Mouse (Mus musculus) hindlimb bud, embryonic 11.5 days (tissue): ENCODE results near the gene Gm3250.
"Not testable (repeated sequence)": the region's sequence is repeated elsewhere in the genome, so short reads cannot be mapped to it uniquely, and the experiment has no call there.

Experiments used
- DNase-seq: peaks from one replicate; pipeline ENCODE4 v3.0.0-alpha.2; 2012; ENCODE audit warnings: low read depth, low spot score; ENCODE audit errors: extremely low spot score

Gene Gm3250

DNA sequence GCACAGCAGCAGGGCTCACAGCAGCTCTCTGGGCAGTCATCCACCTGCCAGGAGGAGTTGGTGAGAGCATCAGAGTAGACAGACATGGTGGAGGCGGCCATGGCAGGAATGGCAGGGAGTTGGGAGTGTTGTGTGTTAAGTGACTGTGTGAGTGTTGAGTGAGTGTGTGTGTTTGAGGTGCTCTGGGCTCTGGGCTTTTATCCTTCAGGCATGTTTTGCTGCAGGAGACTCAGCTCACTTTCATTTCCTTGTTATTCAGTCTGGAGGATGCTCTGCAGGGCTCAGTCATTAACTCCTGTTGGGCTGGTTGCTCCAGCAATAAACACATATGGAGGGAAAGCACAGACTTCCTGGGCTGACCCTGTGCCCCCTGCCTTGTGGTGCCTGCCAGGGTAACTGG lies at the start of gene Gm3250:
TSS of gene Gm3250 (minus strand) at position 101 of the 400 bp plus-strand sequence.
- not testable (repeated sequence) for DNase-seq

DNA sequence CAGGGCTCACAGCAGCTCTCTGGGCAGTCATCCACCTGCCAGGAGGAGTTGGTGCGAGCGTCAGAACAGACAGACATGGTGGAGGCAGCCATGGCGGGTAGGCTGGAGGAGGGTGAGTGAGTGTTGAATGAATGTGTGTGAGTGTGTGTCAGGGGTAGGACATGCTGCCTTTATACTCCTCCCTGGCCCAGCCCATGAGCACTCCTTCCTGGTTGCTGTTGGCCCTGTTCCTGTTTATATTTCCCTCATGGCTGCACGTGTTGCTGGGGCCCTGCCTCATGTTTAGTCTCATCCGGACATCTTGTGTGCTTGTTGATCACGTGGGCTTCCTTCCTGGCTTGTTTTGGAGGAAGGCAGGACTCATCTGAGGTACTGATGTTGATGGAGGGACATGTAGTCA lies 44.6 kb upstream of the Gm3250 start, which contains the start of gene Krtap10-4:
TSS of gene Krtap10-4 (minus strand) at position 145 of the 400 bp plus-strand sequence.
- no peak for DNase-seq

DNA sequence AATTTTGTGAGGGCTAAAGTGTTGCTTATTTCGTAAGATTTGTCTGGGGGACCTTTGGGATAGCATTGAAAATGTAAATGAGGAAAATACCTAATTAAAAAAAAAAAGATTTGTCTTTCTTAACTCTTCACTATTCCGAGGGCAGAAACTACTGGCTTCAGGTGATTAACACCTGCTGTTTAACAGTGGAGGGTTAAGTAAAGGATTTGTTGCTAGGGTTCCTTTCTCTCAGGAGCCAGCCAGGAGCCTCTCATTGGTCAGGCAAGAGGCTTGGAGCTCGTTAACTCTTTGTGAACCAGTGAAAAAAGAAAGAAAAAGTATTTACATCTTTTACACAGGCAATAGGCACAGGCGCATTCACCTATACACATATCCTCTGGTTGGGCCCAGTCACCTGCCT lies 36.9 kb upstream of the Gm3250 start:
- no peak for DNase-seq

DNA sequence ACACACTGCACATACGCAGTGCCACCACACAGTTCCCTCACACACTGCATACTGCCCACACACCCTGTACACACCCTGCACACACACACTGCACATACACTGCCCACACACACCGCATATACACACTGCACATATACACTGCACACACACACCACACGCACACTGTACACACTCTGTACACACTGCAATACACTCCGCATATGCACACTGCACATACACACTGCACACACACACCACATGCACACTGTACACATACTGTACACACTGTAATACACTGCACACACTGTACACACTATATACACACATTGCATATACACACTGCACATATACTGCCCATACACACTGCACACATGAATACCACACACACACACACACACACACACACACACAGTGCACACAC lies 36.2 kb upstream of the Gm3250 start:
- no peak for DNase-seq

DNA sequence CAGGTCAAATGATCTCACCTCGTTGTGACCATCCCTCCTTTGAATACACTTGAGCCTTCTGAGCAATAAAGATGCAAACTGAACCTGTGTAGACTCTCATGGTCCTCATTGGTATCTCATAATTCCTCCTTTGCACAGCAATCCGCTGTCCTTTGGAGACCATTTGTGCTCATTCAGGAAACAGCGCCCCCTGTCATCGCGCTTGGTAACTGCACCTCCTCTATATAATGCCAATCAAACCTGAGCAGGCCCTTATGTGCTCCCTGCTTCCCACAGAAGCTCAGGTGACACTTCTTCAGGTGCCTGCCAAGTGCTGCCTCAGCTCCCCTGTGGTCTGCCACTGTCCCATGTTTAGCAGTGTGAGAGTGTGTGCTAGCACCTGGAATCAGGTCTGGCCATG lies 33.2 kb upstream of the Gm3250 start:
- no peak for DNase-seq

DNA sequence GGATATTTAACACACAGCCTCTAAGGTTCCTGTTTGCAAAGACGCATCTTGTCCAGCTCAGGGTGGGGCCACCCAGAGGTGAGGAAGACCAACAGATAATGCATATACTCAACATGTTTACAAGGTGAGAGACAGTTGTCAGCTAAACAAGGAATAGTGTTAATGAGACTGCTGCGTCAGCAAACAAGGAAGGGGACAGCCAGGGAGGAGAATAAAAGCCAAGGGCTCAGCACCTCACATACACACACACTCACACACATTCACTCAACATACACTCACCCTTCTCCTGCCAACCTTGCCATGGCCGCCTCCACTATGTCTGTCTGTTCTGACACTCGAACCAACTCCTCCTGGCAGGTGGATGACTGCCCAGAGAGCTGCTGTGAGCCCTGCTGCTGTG lies 32.0 kb upstream of the Gm3250 start, which contains the start of gene Gm2696:
TSS of gene Gm2696 (plus strand) at position 301 of the 400 bp plus-strand sequence.
- DNase-seq: no peak

DNA sequence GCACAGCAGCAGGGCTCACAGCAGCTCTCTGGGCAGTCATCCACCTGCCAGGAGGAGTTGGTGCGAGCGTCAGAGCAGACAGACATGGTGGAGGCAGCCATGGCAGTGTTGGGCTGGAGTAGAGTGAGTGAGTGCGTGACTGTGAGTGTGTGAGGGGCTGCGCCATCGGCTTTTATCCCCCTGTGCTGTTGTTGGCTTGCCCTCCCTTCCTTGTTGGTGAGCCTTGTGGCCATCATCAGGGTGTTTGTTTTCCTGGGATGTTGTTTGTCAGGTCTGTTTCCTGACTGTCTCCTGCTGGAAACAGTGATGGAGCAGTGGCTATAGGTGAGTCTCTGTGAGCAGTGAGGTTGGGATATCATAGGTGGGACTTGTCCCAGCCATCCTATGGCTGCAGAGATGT lies 29.4 kb upstream of the Gm3250 start, which contains the start of gene Gm9507:
TSS of gene Gm9507 (minus strand) at position 101 of the 400 bp plus-strand sequence.
- DNase-seq: no peak

DNA sequence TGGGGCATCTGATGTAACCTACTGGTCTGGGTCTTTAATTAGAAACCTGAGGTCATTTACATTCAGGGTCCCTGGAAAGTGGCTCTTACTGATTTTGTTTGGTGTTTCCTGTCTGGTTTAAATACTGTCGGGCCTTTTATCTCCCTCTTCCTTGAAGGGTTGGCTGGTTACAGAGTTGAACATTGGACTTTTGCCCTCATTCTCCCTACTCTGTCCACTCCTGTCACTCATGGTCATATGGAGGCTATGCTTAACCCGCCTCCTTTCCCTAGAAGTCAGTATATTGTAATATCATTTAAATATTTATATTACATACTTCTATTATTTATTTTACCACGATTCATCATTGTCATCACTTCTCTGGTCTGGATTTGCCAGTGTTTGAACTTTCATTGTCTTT lies 21.8 kb upstream of the Gm3250 start:
- DNase-seq: no peak

DNA sequence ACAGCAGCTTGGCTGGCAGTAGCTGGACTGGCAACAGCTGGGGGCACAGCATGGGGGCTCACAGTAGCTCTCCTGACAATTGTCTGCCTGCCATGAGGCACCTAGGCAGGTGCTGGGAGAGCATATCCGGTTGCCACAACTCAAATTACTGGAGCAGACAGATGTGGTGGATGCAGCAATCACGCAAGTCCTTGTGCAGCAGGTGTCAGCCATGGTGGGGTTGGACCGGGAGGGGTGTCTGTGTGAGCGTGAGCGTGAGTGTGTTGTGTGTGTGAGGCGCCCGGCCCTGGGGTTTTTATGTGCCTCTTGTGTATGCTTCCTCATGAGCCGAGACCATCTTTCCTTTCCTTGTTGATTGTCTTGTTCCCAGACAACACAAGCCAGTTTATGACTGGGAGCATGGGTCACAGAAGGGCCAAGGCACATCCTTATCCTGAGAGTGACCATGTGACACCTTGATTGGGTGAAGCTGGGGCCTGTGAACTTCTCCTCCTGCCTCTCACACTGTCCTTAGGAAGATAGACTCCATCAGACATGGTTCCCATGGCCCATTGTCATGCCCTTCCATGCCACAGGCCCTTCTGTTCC lies 16.7 kb upstream of the Gm3250 start, which contains the start of gene Gm19668:
TSS of gene Gm19668 (minus strand) at position 213 of the 588 bp plus-strand sequence.
- no peak for DNase-seq

DNA sequence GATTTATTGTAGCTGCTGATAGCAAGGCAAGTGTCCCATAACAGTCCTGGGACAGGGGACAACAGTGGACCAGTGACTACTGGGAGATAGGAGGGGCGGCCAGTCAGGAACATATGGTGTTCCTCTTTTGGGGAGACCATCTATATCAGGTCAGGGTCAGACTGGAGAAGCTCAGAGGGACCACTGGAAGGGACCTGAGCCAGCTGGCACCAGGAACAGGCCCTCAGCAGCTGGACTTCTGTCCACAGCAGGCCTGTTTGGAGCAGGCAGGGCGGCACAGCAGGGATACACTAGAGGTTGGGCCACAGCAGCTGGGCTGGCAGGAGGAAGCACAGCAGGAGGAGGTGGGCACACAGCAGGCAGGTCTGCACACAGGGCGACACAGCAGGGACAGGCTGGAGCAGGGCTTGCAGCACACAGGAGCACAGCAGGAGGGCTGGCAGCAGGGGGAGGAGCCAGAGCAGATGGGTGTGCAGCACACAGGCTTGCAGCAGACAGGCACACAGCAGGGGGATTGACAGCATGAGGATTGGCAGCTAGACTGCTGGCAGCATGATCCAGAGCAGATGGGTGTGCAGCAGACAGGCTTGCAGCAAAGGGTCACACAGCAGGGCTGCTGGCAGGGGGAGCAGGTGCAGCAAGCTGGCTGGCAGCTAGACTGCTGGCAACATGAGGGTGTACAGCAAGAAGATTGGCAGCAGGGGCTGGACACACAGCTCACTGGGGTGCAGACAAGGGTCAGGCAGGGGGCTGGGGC lies 16.0 kb upstream of the Gm3250 start:
- DNase-seq: not testable (repeated sequence)

DNA sequence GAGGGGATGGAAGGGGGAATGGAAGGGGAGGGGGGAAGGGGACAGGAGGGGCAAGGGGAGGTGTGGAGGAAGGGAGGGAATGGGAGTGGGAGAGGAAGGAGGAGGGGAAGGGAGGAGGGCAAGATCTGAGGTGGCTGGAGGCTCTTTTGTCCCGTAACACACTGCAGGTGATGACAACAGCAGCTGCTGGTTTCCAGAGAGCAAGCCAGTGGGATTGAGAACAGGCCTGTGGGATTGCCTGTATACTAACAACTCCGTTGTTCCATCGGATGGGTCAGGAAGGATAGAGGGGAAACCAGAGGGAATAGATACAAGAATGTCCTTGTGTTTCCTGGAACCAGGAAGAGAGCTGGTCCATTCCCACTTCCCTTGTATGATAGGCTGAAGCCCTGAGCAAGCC lies 15.3 kb upstream of the Gm3250 start:
- DNase-seq: no peak

DNA sequence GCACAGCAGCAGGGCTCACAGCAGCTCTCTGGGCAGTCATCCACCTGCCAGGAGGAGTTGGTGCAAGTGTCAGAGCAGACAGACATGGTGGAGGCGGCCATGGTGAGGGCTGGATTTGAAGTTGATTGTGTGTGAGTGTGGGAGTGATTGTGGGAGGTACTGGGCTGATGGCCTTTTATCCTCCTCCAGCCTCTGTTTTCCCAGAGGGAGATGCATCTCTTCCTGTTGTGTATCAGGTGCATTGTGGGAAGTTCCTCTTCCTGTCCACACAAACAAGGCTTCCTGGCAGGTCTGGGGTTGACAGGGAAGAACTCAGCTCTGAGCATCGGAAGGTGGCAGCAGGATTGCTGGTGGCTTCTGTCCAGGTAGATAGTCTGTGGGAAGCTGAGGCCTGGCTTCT lies 12.6 kb upstream of the Gm3250 start, which contains the start of gene Gm9639:
TSS of gene Gm9639 (minus strand) at position 101 of the 400 bp plus-strand sequence.
- DNase-seq: no peak

DNA sequence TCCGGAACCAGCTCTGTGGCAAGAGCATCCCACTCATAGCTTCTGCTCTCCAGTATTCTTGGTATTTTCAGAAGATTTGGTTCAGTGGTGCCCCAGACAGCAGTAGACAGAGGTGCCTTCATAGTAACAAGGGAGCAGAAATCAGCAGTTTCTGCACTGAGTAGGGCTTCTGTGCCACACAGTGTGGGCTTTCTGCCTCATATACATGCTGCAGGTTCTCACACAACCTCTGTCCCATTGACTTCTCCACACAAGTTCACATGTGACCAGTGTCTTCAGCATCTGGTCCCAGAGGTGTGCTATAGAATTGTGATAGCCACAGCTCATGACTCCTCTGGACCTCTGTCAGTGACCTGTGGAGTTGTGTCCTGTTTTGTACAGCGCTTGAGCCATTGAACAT lies 6.3 kb upstream of the Gm3250 start:
- no peak for DNase-seq

DNA sequence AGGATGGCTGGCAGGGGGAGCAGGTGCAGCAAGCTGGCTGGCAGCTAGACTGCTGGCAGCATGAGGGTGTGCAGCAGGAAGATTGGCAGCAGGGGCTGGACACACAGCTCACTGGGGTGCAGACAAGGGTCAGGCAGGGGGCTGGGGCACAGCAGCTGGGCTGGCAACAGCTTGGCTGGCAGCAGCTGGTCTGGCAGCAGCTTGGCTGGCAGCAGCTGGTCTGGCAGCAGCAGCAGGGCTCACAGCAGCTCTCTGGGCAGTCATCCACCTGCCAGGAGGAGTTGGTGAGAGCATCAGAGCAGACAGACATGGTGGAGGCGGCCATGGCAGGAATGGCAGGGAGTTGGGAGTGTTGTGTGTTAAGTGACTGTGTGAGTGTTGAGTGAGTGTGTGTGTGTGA lies 5.5 kb upstream of the Gm3250 start, which contains the start of gene Gm7137:
TSS of gene Gm7137 (minus strand) at position 325 of the 400 bp plus-strand sequence.
- DNase-seq: not testable (repeated sequence)

DNA sequence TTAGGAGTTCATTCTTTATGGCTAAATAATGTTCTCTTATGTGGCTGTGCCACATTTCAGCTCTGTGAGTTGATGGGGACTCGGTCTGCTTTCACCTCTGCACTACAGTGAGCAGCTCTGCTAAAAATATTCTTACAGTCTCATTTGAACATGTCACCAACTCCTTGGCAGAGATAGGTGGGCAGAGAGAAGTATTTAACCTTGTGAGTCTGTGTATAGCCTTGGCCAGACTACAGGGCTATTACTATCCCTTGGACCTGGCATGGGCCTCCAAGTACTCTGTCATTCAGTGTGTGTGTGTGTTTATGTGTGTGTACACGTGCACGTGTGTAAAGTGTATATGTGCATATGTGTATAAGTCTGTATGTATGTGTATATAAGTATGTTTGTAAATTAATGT lies 1.1 kb upstream of the Gm3250 start:
- not testable (repeated sequence) for DNase-seq

DNA sequence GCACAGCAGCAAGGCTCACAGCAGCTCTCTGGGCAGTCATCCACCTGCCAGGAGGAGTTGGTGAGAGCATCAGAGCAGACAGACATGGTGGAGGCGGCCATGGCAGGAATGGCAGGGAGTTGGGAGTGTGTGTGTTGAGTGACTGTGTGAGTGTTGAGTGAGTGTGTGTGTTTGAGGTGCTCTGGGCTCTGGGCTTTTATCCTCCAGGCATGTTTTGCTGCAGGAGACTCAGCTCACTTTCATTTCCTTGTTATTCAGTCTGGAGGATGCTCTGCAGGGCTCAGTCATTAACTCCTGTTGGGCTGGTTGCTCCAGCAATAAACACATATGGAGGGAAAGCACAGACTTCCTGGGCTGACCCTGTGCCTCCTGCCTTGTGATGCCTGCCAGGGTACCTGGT lies 5.5 kb downstream of the Gm3250 start, which contains the start of gene Gm7138:
TSS of gene Gm7138 (minus strand) at position 101 of the 400 bp plus-strand sequence.
- DNase-seq: not testable (repeated sequence)

DNA sequence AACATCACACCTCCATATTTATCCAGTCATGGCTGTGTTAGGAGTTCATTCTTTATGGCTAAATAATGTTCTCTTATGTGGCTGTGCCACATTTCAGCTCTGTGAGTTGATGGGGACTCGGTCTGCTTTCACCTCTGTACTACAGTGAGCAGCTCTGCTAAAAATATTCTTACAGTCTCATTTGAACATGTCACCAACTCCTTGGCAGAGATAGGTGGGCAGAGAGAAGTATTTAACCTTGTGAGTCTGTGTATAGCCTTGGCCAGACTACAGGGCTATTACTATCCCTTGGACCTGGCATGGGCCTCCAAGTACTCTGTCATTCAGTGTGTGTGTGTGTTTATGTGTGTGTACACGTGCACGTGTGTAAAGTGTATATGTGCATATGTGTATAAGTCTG lies 10.2 kb downstream of the Gm3250 start:
- not testable (repeated sequence) for DNase-seq

DNA sequence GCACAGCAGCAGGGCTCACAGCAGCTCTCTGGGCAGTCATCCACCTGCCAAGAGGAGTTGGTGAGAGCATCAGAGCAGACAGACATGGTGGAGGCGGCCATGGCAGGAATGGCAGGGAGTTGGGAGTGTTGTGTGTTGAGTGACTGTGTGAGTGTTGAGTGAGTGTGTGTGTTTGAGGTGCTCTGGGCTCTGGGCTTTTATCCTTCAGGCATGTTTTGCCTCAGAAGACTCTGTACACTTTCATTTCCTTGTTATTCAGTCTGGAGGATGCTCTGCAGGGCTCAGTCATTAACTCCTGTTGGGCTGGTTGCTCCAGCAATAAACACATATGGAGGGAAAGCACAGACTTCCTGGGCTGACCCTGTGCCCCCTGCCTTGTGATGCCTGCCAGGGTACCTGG lies 11.1 kb downstream of the Gm3250 start, which contains the start of gene Gm3238:
TSS of gene Gm3238 (minus strand) at position 101 of the 400 bp plus-strand sequence.
- not testable (repeated sequence) for DNase-seq

DNA sequence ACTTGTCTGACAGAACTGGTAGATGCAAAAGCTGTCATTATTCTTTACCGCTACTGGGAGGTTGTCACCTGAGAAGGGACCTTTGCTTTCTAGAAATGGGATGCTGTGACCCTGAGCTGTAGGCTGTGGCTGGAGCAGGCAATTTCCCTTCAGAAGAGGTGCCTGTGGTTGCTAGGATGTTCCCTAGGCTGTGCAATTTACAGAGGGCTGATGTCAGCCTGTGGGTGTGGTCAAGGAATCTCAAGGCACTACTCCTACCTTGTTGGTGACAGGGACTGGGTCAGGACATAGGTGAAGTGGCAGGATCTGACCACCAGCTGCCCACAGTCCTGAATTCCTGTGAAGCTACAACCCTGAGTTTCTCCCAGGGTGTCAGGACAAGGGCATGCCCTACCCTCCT lies 12.6 kb downstream of the Gm3250 start:
- no peak for DNase-seq

DNA sequence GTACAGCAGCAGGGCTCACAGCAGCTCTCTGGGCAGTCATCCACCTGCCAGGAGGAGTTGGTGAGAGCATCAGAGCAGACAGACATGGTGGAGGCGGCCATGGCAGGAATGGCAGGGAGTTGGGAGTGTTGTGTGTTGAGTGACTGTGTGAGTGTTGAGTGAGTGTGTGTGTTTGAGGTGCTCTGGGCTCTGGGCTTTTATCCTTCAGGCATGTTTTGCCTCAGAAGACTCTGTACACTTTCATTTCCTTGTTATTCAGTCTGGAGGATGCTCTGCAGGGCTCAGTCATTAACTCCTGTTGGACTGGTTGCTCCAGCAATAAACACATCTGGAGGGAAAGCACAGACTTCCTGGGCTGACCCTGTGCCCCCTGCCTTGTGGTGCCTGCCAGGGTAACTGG lies 22.8 kb downstream of the Gm3250 start, which contains the start of gene Gm3233:
TSS of gene Gm3233 (minus strand) at position 101 of the 400 bp plus-strand sequence.
- not testable (repeated sequence) for DNase-seq

DNA sequence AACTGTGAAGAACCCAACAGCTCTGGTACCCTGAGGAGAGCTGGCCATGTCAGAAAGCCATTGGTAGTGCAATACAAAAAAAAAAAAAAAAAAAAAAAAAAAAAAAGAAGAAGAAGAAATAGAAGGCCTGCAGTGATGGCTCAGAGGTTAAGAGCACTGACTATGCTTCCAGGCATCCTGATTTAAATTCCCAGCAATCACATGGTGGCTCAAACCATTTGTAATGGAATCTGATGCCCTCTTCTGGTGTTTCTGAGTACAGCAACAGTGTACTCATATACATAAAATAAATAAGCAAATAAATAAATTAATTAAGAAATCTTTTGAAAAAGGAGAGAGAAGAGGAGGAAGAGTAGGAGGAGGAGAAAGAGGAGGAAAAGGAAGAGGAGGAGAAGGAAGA lies 28.9 kb downstream of the Gm3250 start:
- DNase-seq: no peak

DNA sequence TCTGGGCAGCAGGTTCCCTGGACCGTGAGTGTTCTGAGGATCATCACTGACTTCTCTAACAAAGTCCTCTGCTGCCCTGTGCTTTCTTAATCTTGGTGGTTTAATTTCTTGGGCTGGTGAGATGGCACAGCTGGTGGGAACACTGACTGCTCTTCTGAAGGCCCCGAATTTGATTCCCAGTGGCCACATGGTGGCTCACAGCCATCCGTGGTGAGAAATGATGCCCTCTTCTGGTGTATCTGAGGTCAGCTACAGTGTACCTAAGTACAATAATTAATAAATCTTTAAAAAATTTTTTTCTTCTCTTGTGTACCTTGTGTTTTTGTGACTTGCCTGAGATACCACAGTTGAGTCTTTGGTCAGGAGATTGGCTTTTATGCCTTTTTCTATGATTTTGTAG lies 30.0 kb downstream of the Gm3250 start:
- not testable (repeated sequence) for DNase-seq
